Mouse (Mus musculus): ENCODE results near the gene Ssrp1.

Ssrp1 gene

DNA sequence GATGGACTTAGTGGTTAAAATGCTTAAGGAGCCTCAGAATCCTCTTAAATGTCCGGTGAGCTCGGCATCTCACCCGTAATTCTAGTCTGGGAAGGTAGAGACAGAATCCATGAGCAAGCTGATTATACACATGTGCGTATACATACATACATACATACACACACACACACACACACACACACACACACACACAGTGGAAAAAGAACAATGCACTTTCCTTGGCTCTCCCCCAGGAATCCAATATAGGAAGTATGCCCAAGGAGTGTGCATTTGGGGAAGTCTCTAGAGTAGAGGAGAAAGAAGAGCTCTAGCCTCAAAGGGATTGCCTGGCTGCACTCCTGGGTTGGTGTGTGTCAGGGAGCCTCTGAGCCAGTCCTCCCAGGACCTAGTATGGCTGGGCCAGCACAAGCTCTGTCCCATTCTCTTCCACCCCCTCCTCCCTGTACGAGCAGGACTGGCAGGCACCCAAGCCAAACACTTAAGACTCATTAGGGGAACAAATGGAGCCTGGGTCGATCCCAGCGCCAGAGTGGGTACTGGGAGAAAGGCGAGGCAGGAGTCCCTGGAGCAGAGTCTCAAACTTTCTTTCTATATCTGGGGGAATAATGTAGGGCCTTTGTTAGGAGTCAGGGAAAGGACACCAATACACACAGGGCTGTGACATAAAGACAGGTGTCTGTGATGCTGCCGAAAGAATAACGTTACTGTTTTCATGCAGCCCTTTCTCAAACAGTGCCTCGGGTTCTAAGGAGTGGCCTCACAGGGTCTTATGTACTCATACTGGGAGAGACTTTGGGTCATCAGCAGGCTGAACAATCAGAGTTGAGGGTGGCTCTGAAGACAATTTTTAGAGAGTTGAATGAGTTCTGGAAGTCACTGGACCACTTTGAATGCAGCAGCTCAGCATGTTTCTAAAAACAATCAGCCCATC, 51.9 kb downstream of the Ssrp1 start:
- no peak for DNase-seq

DNA sequence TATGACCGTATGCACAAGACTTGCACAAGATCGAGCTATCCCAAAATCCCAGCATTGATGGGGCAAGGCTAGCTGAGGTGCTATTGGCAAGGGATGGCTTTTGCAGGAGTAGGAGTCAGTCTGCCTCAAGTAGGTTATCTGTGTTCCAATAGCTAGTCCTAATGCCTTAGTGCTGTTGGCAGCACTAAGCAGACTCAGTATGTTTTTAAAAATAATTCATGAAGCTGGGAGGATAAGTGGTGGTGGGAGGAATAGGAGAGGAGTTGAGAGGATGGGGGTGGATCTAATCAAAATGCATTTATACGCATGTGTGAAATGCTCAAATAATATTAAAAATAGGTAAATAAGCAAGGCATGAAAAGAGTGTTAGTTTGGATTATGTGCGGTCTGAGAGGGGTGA, 54.3 kb downstream of the Ssrp1 start:
- DNase-seq: no peak

DNA sequence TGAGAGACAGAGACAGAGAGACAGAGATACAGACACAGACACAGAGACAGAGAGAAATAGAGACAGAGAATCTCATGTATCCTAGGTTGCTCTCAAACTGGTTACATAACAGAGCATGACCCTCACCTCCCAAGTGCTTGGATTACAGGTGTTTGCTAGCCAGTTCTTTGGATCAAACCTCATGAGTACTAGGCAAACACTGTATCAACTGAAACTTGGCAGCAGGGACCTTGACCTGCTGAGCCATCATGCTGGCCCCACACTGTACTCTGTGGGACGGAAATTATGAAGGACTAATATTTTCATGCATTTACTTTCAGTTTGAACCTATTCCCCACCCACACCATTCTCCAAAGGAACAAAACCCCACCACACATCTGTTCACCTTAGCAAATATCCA, 56.3 kb downstream of the Ssrp1 start:
- no peak for DNase-seq

DNA sequence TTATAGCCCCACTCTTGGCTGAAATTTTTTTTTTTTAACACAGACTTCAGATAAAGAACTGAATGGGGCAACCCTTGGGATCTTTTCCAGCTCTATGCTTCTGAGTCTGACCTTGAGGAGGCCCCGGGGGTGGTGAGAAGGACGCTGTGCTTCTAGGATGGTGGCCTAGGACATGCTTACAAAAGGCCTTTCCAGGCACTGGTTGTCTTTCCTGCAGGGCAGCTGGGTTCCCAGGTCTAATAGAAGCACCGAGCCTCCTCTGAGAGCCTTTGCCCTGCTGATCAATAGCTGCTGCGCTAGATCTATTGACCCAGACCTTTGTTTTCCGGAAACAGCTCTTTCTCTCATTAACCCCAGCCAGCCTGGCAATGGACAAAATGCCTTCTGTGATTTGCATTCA, 58.9 kb downstream of the Ssrp1 start:
- no peak for DNase-seq
